Mouse (Mus musculus): ENCODE measurements around the gene Adamtsl1.

Adamtsl1 gene

GRCm38 (mm10) chr4:86436336-86436735 lies 922.4 kb downstream of the Adamtsl1 start:
- in situ Hi-C loops (cut with MboI; ENCODE audit: unreplicated experiment in 2 of 2), result no loop called here

GRCm38 (mm10) chr4:86450468-86450867 lies 936.5 kb downstream of the Adamtsl1 start:
- in situ Hi-C loops (cut with MboI; ENCODE audit: unreplicated experiment in 2 of 2), result no loop called here

DNA sequence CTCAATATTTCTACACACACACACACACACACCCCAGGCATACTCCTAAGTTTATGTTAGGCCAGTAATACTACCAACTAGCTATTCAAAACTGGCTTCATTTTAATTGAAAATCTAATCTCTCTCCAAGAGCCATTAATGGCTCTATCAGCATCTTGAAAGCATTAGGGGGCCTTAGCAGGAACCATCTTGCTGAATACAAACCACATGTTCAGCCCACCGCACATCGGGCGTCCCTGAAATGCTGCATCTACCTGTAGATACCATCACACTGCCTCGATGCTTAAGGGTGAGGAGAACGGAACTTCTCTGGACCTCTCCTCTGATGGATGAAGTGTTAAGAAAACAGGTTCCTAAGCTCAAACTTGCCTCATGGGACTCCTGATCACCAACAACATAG lies 950.8 kb downstream of the Adamtsl1 start:
- in situ Hi-C loops (cut with MboI; ENCODE audit: unreplicated experiment in 2 of 2), result no loop called here

Measured in v-Abl transformed pro-B cells (cell line).